Mouse (Mus musculus) liver, embryonic 12.5 days (tissue): ENCODE results near the gene Top3b. TPM values are rescaled to one million over a fixed set of nuclear protein-coding genes. Genes with fewer than 3 reads are reported as not detected.
A peak's percentile ranks its signal among the peaks of the same experiment; 100 is the strongest.
"Not testable (repeated sequence)": the region's sequence is repeated elsewhere in the genome, so short reads cannot be mapped to it uniquely, and the experiment has no call there.

Experiments used
- ATAC-seq: fragments of 200-750 bp; cut with Nextera tagmentation; 2 replicates; pipeline ENCODE4 v1.8.0; 2017; ENCODE audit warnings: moderate number of reproducible peaks, mild to moderate bottlenecking, moderate library complexity
- H3K27ac ChIP-seq: fragments of 300-500 bp; sonication (generic); 2 replicates; pipeline ENCODE4 v1.5.1; 2016; ENCODE audit warnings: mild to moderate bottlenecking
- H3K27me3 ChIP-seq: fragments of 300-500 bp; sonication (generic); replicated peaks from 2 replicates; pipeline ENCODE4 v1.6.1; 2016; ENCODE audit warnings: mild to moderate bottlenecking, moderate library complexity
- H3K36me3 ChIP-seq: fragments of 300-500 bp; sonication (generic); 2 replicates; pipeline ENCODE4 v1.6.1; 2016; ENCODE audit warnings: mild to moderate bottlenecking, moderate library complexity
- H3K4me1 ChIP-seq: fragments of 300-500 bp; sonication (generic); 2 replicates; pipeline ENCODE4 v1.6.1; 2016
- H3K4me2 ChIP-seq: fragments of 300-500 bp; sonication (generic); 2 replicates; pipeline ENCODE4 v1.6.1; 2016; ENCODE audit warnings: mild to moderate bottlenecking, moderate library complexity
- H3K4me3 ChIP-seq: fragments of 300-500 bp; sonication (generic); 2 replicates; pipeline ENCODE4 v1.5.1; 2016; ENCODE audit warnings: mild to moderate bottlenecking, moderate library complexity
- H3K9ac ChIP-seq: fragments of 300-500 bp; sonication (generic); 2 replicates; pipeline ENCODE4 v1.6.1; 2016; ENCODE audit warnings: mild to moderate bottlenecking, moderate library complexity
- H3K9me3 ChIP-seq: fragments of 300-500 bp; sonication (generic); replicated peaks from 2 replicates; pipeline ENCODE4 v1.6.1; 2016; ENCODE audit warnings: mild to moderate bottlenecking, moderate library complexity
- WGBS: fragments of 180-500 bp; shearing (Covaris S2); methylation state at CpG from one replicate; pipeline ENCODE4 v1.1.7; 2016; ENCODE audit not compliant: insufficient replicate concordance; 5-methylcytosine and 5-hydroxymethylcytosine counted together
- polyA plus RNA-seq: library from polyadenylated mRNA; unstranded; fragments of >200 nt; fragmentation: Nextera tagmentation; extraction: Ambion mirVana; gene quantifications from 2 replicates; pipeline ENCODE4 v1.2.1, GENCODE M21; 2016

Top3b gene
- polyA plus RNA-seq, 1 experiment from 2014 or later: 40.8 TPM

DNA sequence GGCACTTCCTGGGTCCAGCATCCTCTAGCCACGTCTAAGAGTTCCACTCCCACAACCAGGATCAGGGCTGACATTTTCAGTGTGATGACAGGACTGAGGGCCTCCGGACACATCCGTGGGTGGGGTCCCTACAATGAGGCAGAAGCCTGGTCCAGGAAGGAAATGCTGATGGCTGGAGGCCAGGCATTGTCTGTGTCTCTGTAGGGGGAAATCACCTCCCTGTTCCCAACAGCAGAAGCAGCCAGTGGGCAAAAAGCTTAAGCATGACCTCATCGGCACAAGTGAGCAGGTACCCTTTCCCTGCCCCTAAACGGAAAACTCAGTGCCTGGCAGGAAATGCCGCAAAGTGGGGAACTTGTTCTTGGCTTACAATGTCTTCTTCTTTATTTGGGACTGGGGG is 37.3 kb downstream of the Top3b start:
- no peak overlapping the region for H3K9ac ChIP-seq
- H3K27me3 ChIP-seq: no peaks in the 10 kb centered on the region
- H3K36me3 ChIP-seq: peaks cover 57% of the 10 kb centered on the region
- no peak overlapping the region for H3K4me3 ChIP-seq
- 40% methylated on average over 6 of the region's 6 CpGs for WGBS
- no peaks in the 10 kb centered on the region for H3K9me3 ChIP-seq
- H3K4me1 ChIP-seq: 0 out of 2 replicates have a peak, but pooled peaks cover 4% of the 10 kb centered on the region
- no peak overlapping the region for H3K27ac ChIP-seq
- H3K4me2 ChIP-seq: no peak overlapping the region
- 0 out of 2 replicates have a peak, but pooled peaks have one; percentile 31 for ATAC-seq

DNA sequence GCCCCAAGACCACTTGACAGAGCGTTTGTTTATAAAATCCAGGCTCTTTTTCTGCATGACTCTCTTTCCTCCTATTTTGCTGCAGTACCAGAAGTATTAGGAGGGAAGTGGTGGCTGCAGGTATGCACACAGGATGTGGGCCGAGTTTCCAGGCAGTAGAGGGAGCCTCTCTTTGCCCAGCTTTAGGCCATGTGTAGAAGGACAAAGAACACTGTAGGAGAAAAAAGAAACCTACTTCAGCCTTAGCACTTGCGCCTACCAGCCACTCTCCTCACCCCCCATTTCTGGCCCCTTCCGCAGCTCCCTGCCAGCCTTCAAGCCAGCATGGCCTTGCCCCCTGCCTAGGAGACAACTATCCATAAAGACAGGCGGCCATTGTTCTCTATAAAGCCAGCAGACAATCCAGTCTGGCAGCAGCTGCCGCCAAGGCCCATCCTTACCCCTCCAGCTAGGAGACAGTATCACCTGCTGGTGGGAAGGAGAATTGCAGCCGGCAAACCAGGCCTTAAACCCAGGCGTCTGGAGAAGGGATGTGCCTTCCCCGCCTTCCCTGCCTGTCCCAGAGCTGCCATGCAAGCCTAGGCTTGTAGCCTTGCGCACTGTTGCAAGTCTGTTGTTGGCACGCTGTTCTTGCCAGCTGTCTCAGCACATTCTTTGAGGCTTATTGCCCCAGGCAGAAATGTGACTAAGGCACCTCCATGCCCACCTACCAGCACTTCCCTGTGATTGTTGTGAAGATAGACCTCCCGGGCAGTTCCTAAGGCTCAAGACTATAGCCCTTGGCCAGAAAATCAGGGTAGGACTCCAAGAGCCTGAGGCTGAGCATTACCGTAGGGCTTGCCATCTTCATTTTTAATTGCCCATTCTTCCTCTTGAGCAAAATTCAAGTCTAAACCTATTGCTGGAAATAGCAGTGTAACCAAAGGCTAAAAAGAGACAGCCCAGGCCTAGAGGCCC is 41.4 kb downstream of the Top3b start:
- Histone ChIP-seq H3K36me3 (peaks cover 71% of the 10 kb centered on the region), H3K9ac (no peak overlapping the region), H3K4me2 (no peak overlapping the region), H3K4me1 (0 out of 2 replicates have a peak, but pooled peaks cover 4% of the 10 kb centered on the region), H3K4me3 (no peak overlapping the region), H3K27me3 (no peaks in the 10 kb centered on the region), H3K27ac (no peak overlapping the region), H3K9me3 (no peaks in the 10 kb centered on the region)
- ATAC-seq: peak; percentile 74
- WGBS: 46% methylated on average over 13 of the region's 13 CpGs

DNA sequence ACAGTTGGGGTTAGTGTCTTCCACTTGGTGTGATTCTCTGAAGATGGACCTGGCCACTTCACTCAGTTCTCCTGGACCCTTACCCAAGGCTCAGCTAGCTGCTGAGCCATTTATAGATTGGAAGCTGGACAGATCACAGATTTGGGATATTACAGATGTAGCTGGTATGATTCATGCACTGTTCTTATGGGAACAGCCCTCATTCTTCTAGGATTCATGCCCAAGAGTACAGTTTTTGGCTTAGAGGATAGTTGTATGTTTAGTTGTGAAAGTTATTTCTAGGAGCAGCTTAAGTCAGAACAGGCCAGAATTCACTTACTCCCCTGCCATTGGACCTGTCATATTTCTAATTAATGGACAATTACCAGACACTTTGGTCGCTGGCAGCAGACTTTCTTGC is 42.9 kb downstream of the Top3b start:
- H3K4me3 ChIP-seq: no peak overlapping the region
- H3K36me3 ChIP-seq: peaks cover 83% of the 10 kb centered on the region
- H3K9ac ChIP-seq: no peak overlapping the region
- WGBS: 68% methylated on average over 1 of the region's 1 CpGs
- no peaks in the 10 kb centered on the region for H3K27me3 ChIP-seq
- H3K27ac ChIP-seq: no peak overlapping the region
- no peak overlapping the region for H3K4me2 ChIP-seq
- no peak for ATAC-seq
- no peaks in the 10 kb centered on the region for H3K9me3 ChIP-seq
- H3K4me1 ChIP-seq: 0 out of 2 replicates have a peak, but pooled peaks cover 4% of the 10 kb centered on the region

DNA sequence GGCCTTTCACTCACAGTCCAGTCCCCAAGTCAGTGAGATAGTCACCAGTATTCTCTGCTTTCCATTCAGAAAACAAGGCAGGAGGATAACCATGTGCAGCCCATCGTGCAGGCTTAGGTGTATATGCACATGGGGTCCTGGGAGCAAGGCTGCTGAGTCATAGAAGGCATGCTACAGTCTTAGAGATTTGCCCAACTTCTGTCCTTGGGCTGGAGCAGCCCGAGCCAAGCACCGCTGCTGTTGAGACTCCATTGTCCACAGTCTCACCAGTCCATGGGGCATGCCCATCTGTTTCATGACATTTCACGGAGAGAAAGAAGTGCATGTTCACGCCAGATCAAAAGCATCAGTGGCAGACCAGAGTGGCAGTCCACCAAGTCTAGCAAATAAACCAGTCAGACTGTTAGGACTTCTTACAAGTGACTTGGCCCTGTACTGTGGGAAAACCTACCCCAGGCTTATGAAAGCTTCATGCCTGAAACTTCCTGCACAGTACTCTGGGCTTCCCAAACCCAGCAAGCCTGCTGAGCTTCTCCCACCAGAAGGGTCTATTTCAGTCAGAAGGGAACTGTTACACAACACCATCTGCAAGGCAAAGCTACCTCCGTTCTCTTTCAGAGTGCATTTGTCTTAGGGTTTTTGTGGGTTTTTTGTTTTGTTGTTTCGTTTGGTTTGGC is 48.0 kb downstream of the Top3b start:
- Histone ChIP-seq H3K9ac (no peak overlapping the region), H3K4me2 (no peak overlapping the region), H3K27ac (no peak overlapping the region), H3K4me1 (peaks cover 7% of the 10 kb centered on the region; the same call in 1 of the 2 replicates), H3K36me3 (peaks cover 91% of the 10 kb centered on the region), H3K27me3 (no peaks in the 10 kb centered on the region), H3K4me3 (no peak overlapping the region), H3K9me3 (no peaks in the 10 kb centered on the region)
- ATAC-seq: no peak
- 80% methylated on average over 7 of the region's 7 CpGs for WGBS

DNA sequence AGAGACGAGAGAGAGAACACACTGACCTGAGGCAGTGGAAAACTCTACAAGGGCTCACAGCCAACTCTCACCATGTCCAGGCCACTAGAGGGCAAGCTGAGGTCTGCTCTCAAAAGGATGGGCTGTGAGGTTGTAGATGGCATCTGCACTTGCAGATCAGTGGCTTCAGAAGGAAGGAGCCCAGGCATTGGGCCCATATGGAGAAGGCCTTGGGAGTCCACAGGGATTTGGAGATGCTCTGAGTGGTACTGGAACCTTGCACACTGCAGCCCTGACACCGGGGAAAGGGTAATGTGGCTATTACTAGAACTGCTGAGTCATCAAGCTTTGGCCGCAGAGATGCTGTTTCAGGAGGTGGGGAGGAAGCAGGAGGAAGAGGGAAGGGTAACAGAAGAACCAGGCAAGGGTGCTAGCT is 50.5 kb downstream of the Top3b start:
- H3K9ac ChIP-seq: no peak overlapping the region
- H3K4me3 ChIP-seq: no peak overlapping the region
- H3K4me1 ChIP-seq: peaks cover 7% of the 10 kb centered on the region; the same call in 1 of the 2 replicates
- H3K36me3 ChIP-seq: peaks cover 80% of the 10 kb centered on the region
- H3K9me3 ChIP-seq: no peaks in the 10 kb centered on the region
- 32% methylated on average over 3 of the region's 3 CpGs for WGBS
- no peak; the same call in 1 of the 2 replicates for ATAC-seq
- no peak overlapping the region for H3K27ac ChIP-seq
- H3K27me3 ChIP-seq: no peaks in the 10 kb centered on the region
- H3K4me2 ChIP-seq: no peak overlapping the region

DNA sequence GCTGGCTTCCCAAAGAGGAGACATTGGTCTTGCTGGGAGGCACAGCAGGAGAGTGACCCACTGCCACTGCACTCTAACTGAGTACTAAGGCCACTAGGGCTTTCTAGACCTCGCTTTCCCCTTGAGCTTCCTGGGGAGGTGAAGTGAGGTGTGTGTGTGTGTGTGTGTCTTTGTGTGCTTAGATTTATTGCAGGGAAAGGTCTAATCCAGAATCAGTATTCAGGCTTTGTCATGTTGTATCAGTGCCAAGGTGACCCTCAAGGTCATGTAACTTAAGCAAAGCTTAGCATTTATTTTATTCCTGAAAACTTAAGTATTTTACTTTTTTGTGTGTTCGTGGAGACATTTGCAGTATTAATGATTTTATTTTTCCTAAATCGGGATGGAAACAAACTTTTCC is 53.9 kb downstream of the Top3b start:
- peaks cover 7% of the 10 kb centered on the region; the same call in 1 of the 2 replicates for H3K4me1 ChIP-seq
- H3K4me2 ChIP-seq: no peak overlapping the region
- H3K27ac ChIP-seq: no peak overlapping the region
- peaks cover 48% of the 10 kb centered on the region for H3K36me3 ChIP-seq
- no peak overlapping the region for H3K9ac ChIP-seq
- ATAC-seq: no peak
- H3K27me3 ChIP-seq: no peaks in the 10 kb centered on the region
- 75% methylated on average over 3 of the region's 3 CpGs for WGBS
- H3K4me3 ChIP-seq: no peak overlapping the region
- H3K9me3 ChIP-seq: no peaks in the 10 kb centered on the region

DNA sequence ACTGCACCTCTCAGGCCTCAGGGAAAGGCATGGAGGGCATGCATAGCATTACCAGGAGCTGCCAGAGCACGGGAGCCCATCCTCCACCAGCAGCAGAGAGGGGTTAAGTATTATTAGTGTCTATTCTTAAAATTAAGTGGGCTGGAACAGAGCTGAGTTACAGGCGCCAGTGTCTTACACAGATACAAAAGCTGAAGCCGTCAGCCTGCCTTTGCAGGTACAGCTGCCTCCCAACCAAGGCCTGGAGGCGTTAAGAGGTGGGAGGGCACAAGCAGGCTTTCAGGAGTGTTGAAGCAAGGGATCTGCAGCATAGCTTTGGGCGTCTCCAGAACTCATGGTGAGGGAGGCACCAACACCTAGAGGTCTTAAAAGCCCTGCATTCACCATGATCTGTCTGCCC is 56.0 kb downstream of the Top3b start:
- H3K27me3 ChIP-seq: no peaks in the 10 kb centered on the region
- H3K9ac ChIP-seq: no peak overlapping the region
- peaks cover 30% of the 10 kb centered on the region for H3K36me3 ChIP-seq
- no peak overlapping the region for H3K4me2 ChIP-seq
- ATAC-seq: no peak
- H3K4me3 ChIP-seq: no peak overlapping the region
- H3K9me3 ChIP-seq: no peaks in the 10 kb centered on the region
- no peak overlapping the region for H3K27ac ChIP-seq
- WGBS: 68% methylated on average over 5 of the region's 5 CpGs
- no peaks in the 10 kb centered on the region for H3K4me1 ChIP-seq

DNA sequence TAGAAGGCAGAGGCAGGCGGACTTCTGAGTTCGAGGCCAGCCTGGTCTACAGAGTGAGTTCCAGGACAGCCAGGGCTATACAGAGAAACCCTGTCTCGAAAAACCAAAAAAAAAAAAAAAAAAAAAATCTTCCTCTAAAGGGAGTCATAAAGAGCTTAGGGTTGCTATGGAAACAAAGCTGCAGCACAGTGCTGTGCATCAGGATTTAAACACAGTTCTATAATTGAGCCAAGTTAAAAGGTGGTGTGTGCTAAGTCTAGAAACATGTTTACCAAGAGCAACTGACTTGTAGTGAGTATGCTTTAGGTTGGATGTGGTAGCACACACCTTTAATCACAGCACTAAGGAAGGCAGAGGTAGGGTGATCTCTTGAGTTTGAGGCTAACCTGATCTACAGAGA is 58.4 kb downstream of the Top3b start:
- not testable (repeated sequence) for H3K9me3 ChIP-seq, H3K4me3 ChIP-seq, H3K4me2 ChIP-seq, ATAC-seq, H3K27me3 ChIP-seq, H3K27ac ChIP-seq, H3K4me1 ChIP-seq, H3K9ac ChIP-seq
- H3K36me3 ChIP-seq: peaks cover 10% of the 10 kb centered on the region
- WGBS: 46% methylated on average over 3 of the region's 3 CpGs

DNA sequence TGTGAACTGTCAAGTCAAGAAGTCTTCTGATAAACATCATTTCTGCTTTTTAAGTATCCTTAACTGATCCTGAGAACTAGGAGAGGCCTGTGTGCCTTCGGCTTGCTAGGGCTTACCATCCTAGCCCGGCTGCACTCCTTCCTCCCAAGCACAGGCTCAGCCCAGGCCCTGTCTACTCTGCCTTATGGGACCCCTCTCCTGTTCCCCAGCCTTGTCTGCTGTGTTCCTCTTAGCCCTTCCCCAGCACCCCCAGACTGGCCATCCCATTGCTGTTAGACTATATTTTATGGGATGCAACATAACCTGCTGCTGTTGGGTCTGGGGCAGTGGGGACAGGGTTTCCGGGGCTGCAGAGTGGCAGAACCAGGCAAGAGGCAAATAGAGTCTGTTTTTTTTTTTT is 59.8 kb downstream of the Top3b start:
- H3K9ac ChIP-seq: no peak overlapping the region
- no peaks in the 10 kb centered on the region for H3K9me3 ChIP-seq
- no peaks in the 10 kb centered on the region for H3K27me3 ChIP-seq
- WGBS: 75% methylated on average over 3 of the region's 3 CpGs
- H3K4me1 ChIP-seq: no peaks in the 10 kb centered on the region
- no peak for ATAC-seq
- H3K36me3 ChIP-seq: no peaks in the 10 kb centered on the region
- no peak overlapping the region for H3K27ac ChIP-seq
- H3K4me2 ChIP-seq: no peak overlapping the region
- H3K4me3 ChIP-seq: no peak overlapping the region

DNA sequence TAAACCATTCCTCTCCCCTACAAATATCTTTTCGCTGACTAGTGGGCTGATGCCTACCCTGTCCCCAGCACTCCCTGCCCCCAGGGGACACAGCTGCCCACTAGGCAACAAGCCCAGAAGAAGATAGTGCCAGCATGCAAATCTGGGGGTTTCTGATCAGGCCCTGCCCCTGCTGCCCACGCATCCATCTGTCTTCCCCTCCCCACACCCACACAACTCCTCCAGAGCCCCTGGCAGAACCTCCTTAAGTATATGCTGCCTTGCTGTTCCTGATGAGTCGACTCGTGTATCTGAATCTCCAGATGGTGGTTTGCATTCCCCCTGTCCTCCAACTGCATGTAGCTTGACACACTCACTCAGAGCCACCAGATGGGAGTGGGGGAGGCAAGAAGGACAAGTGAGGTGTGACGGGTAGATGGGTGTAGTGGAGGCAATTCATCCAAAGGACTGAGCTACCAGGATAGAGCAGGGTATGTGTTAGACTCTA is 60.3 kb downstream of the Top3b start:
- H3K9ac ChIP-seq: no peak overlapping the region
- ATAC-seq: no peak

DNA sequence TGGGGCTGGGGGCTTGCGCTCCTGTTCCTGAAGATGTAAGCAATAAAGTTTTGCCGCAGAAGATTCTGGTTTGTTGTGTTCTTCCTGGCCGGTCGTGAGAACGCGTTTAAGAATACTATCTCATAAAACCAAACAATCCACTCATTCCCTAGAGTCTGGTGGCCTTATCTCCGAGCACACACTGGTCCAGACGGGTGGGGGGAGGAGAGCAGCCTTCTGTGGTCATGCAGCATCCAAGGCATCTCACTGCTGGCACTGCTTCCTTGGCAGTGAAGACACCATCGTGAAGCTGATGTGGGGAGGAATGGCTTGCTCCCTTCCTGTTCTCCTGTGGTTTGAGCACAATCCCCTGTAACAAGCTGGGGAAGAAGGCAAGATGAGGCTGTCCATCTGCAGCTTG is 69.0 kb downstream of the Top3b start:
- 65% methylated on average over 9 of the region's 9 CpGs for WGBS
- Histone ChIP-seq H3K4me2 (no peak overlapping the region), H3K36me3 (no peaks in the 10 kb centered on the region), H3K9me3 (0 out of 2 replicates have a peak, but pooled peaks cover 3% of the 10 kb centered on the region), H3K27ac (no peak overlapping the region), H3K4me1 (no peaks in the 10 kb centered on the region), H3K9ac (no peak overlapping the region), H3K4me3 (no peak overlapping the region), H3K27me3 (no peaks in the 10 kb centered on the region)
- ATAC-seq: no peak

More for the DNA sequence above, 60.3 kb downstream of the Top3b start:
- Histone ChIP-seq H3K36me3 (no peaks in the 10 kb centered on the region), H3K4me3 (no peak overlapping the region), H3K4me2 (no peak overlapping the region), H3K27ac (no peak overlapping the region), H3K27me3 (no peaks in the 10 kb centered on the region), H3K9me3 (no peaks in the 10 kb centered on the region), H3K4me1 (no peaks in the 10 kb centered on the region)
- 60% methylated on average over 5 of the region's 5 CpGs for WGBS

DNA sequence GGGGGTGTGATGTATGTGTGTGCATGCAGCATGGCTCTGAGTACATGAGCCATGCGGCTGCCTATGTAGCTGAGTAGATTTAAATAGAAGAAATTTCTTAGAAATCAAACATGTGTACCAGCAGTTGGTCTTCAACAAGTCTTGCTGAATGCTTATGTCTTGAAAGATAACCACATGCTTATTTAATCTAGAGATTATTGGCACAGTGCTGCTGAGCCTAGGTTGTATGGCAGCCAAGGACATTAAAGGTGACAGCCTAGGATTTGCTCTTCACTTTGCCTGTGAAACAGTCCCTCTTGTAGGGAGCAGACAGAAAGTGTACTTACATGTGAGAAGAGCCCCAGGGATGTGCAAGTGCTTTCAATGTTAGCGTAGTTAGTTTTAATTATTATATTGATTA is 70.5 kb downstream of the Top3b start:
- Histone ChIP-seq H3K9me3 (0 out of 2 replicates have a peak, but pooled peaks cover 3% of the 10 kb centered on the region), H3K4me3 (no peak overlapping the region), H3K27ac (no peak overlapping the region), H3K4me2 (no peak overlapping the region), H3K9ac (no peak overlapping the region), H3K27me3 (0 out of 2 replicates have a peak, but pooled peaks cover 5% of the 10 kb centered on the region), H3K36me3 (no peaks in the 10 kb centered on the region), H3K4me1 (no peaks in the 10 kb centered on the region)
- WGBS: 77% methylated on average over 2 of the region's 2 CpGs
- ATAC-seq: no peak
